Mouse (Mus musculus) megakaryocyte, embryonic 14.5 days (primary cell): ENCODE results near the gene Hmgb1.

Experiments used
- FLI1 ChIP-seq: IDR thresholded peaks from 2 replicates; pipeline ENCODE4 v1.6.1; 2012; ENCODE audit warnings: low read length, inconsistent platforms, mixed read lengths
- GATA1 ChIP-seq: IDR thresholded peaks from 3 replicates; pipeline ENCODE4 v1.6.1; 2012; ENCODE audit warnings: mixed read lengths, low read length, inconsistent platforms, borderline replicate concordance

DNA sequence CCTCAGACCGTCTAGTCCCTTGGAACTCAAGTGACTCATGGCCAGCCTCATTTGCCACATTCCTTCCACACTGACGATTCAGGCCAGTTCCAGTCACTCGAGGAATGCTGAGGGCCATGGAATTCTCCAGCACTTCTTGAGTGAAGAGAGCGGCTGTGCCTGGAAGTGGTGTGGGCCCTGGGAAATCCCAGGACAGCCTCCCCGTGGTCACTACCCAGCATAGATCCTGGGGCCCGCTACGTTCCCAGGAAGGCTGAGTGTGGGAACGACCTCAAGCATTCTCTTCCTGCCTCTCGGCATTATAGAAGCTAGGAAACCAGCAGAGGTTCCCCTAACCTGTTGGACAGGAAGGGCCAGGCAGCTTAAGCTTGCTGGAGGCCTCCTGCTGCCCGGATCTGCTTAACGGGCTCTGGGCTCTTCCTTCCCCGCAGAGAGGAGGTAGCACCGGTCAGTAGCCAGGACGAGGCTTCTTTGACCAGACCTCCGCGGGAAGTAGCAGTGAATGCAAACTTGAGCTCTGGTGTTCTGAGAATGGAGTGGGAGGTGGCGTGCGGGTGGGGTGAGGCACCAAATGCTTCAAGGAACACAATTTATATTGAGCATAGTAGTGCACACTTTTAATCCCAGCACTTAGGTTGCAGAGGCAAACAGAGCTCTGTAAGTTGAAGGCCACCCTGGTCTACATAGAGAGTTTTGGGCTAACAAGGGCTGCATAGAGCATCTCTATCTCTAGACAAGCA, 105.1 kb downstream of the Hmgb1 start:
- TF ChIP-seq GATA1, result no peak
- TF ChIP-seq FLI1, result no peak
